Mouse (Mus musculus): Measurements from ENCODE around the gene Dlst.

Dlst gene

DNA sequence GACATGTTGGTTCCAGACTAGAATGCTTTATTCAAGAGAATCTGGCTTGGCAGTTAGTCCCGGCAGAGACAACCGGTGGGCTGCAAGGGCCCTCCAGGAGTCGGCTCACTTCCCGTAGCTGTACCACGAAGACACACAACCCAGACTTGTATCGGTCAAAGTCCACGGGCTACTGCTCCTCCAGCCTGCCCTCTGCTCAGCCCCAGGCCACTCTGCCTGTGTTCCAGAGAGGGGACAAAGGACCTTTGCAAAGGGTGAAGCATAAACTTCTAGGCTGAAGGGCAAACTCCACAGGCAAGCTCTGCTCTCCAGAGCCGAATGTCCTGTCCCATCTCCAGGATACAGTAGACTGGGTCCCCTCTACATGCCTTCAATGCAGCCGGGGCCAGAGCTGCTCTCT lies 56.0 kb downstream of the Dlst start:
- no peak overlapping the region for H3K4me3 ChIP-seq (replicated peaks; ENCODE audit: low read length)
- no peaks in the 10 kb centered on the region for H3K36me3 ChIP-seq (ENCODE audit: insufficient read depth, low read length)
- peaks cover 41% of the 10 kb centered on the region for H3K27me3 ChIP-seq (ENCODE audit: insufficient read depth, low read length)
- 0 out of 2 replicates have a peak, but pooled peaks cover 4% of the 10 kb centered on the region for H3K9me3 ChIP-seq (ENCODE audit: low read length)
- TF ChIP-seq POU5F1 (IDR thresholded peaks at IDR 0.05; ENCODE audit: borderline replicate concordance, low read length), result no peak
- TF ChIP-seq NANOG (IDR thresholded peaks at IDR 0.05; ENCODE audit: borderline replicate concordance, low read length), result no peak
- no peak for TF ChIP-seq CTCF (conservative IDR thresholded peaks at IDR 0.05; ENCODE audit: low read length)
- peaks cover 25% of the 10 kb centered on the region for H3K4me1 ChIP-seq (replicated peaks; ENCODE audit: low read depth, low read length)

DNA sequence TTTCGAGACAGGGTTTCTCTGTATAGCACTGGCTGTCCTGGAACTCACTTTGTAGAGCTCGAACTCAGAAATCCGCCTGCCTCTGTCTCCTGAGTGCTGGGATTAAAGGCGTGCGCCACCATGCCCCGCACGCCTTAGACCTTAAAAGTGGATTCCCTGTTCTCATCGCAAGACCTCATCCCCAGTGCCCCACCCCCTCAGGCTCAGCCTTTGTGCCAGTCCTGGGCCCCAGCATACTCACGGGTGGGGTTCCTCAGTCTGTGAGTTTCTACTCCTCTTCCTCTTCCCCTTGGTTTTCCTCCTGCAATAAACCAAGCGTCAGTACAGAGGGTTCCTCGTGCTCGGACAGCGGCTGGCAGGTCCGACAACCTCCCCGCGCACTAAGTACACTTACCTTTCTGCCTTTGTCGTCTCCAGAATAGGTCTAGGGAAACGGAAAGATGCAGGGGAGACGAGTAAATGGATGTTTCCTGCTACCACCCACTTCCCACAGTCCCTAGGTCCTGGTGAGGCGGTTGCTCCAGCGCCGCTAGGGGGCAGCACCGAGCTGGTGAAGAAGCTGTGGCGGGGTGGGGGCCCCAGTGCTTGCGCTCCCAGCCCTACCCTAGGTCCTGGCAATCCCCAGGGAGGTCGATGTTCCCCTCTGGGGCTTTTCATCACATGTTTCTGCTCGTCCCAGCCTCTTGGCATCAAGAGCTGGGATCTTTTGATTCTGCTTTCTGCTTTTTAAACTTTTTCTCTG lies 58.7 kb downstream of the Dlst start:
- Histone ChIP-seq H3K4me1 (replicated peaks; ENCODE audit: low read depth, low read length) (peaks cover 25% of the 10 kb centered on the region), H3K27me3 (ENCODE audit: insufficient read depth, low read length) (peaks cover 53% of the 10 kb centered on the region), H3K4me3 (replicated peaks; ENCODE audit: low read length) (peak overlapping the region; percentile 71), H3K9me3 (ENCODE audit: low read length) (0 out of 2 replicates have a peak, but pooled peaks cover 4% of the 10 kb centered on the region), H3K36me3 (ENCODE audit: insufficient read depth, low read length) (no peaks in the 10 kb centered on the region)
- peak; percentile 84 for TF ChIP-seq CTCF (conservative IDR thresholded peaks at IDR 0.05; ENCODE audit: low read length)
- no peak for TF ChIP-seq POU5F1 (IDR thresholded peaks at IDR 0.05; ENCODE audit: borderline replicate concordance, low read length)
- no peak for TF ChIP-seq NANOG (IDR thresholded peaks at IDR 0.05; ENCODE audit: borderline replicate concordance, low read length)

DNA sequence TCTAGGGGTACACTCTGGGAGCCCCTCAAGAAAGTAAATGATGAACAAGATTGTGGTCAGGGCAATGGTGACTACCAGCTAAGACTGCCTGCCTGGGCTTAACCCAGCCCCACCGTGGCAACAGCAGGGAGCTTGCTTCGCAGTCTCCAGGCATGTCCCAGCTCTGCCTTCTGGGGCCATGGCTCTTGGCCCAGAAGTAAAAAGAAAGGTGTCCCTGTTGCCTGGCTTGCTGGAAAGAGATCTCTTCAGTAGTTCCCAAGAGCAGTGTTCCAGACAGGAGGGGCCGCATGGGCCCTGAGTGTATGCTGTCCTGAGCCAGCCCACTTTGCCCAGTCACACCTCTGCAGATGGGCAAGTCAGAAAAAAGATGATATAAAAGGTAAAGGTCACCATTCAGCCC lies 59.2 kb downstream of the Dlst start:
- peaks cover 25% of the 10 kb centered on the region for H3K4me1 ChIP-seq (replicated peaks; ENCODE audit: low read depth, low read length)
- 0 out of 2 replicates have a peak, but pooled peaks cover 4% of the 10 kb centered on the region for H3K9me3 ChIP-seq (ENCODE audit: low read length)
- TF ChIP-seq CTCF (conservative IDR thresholded peaks at IDR 0.05; ENCODE audit: low read length) (no peak), NANOG (IDR thresholded peaks at IDR 0.05; ENCODE audit: borderline replicate concordance, low read length) (no peak), POU5F1 (IDR thresholded peaks at IDR 0.05; ENCODE audit: borderline replicate concordance, low read length) (no peak)
- H3K27me3 ChIP-seq (ENCODE audit: insufficient read depth, low read length), result peaks cover 59% of the 10 kb centered on the region
- no peaks in the 10 kb centered on the region for H3K36me3 ChIP-seq (ENCODE audit: insufficient read depth, low read length)
- H3K4me3 ChIP-seq (replicated peaks; ENCODE audit: low read length), result peak overlapping the region; percentile 71; the same call in 1 of the 2 replicates

DNA sequence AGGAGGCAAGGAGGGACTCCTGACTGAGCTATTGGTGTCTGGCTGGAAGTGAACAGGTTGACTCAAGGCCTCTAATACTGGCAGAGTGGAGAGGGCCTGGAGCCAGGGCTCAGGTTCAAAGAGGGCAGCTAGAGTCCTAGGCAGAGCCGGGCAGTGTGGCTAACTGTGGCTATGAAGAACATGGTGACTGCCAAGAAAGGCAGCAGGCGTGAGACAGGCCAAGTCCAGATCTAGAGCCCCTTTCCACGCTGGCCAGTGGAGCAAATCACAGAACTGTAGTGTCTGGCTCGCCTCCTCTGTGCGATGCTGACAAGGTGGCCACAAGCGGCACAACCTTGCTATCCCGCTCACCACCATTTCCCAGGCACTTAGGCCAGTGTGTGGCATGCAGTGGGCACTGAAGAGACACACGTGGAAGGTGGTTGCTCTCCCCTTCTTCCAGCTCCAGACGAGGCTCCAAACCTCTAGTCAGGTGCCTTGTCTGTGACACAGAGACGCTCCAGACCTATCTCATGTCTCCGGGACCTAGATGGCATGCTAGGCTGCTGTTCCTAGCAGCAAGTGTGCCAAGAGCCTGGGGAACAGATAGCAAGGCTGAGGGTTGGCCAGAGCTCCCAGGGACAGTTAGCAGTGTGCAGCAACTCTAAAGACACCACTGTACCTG lies 59.8 kb downstream of the Dlst start:
- peaks cover 64% of the 10 kb centered on the region for H3K27me3 ChIP-seq (ENCODE audit: insufficient read depth, low read length)
- H3K4me3 ChIP-seq (replicated peaks; ENCODE audit: low read length), result no peak overlapping the region
- H3K4me1 ChIP-seq (replicated peaks; ENCODE audit: low read depth, low read length), result peaks cover 25% of the 10 kb centered on the region
- no peaks in the 10 kb centered on the region for H3K36me3 ChIP-seq (ENCODE audit: insufficient read depth, low read length)
- TF ChIP-seq NANOG (IDR thresholded peaks at IDR 0.05; ENCODE audit: borderline replicate concordance, low read length) (no peak), POU5F1 (IDR thresholded peaks at IDR 0.05; ENCODE audit: borderline replicate concordance, low read length) (no peak), CTCF (conservative IDR thresholded peaks at IDR 0.05; ENCODE audit: low read length) (no peak)
- H3K9me3 ChIP-seq (ENCODE audit: low read length), result 0 out of 2 replicates have a peak, but pooled peaks cover 4% of the 10 kb centered on the region

DNA sequence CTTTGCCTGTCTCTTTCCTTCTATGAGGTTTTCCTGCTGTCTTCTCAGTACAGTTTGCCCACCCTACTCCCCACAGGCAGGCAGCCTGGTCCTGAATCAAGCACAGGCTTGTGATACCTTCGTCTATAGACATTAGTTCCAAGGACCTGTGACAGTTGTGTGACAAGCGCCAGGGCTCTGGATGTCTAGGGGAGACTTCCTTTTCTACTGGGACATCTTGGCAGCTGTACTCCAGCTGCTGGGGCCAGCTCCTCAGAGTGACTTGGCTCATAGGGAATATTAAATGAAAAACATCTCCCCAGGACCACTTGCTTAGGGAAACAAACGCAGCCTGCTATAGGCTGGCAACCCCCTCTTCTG lies 60.3 kb downstream of the Dlst start:
- H3K4me1 ChIP-seq (replicated peaks; ENCODE audit: low read depth, low read length), result peaks cover 30% of the 10 kb centered on the region
- no peak overlapping the region for H3K4me3 ChIP-seq (replicated peaks; ENCODE audit: low read length)
- 0 out of 2 replicates have a peak, but pooled peaks cover 4% of the 10 kb centered on the region for H3K9me3 ChIP-seq (ENCODE audit: low read length)
- H3K27me3 ChIP-seq (ENCODE audit: insufficient read depth, low read length), result peaks cover 70% of the 10 kb centered on the region
- no peaks in the 10 kb centered on the region for H3K36me3 ChIP-seq (ENCODE audit: insufficient read depth, low read length)
- TF ChIP-seq POU5F1 (IDR thresholded peaks at IDR 0.05; ENCODE audit: borderline replicate concordance, low read length), result no peak
- no peak for TF ChIP-seq CTCF (conservative IDR thresholded peaks at IDR 0.05; ENCODE audit: low read length)
- TF ChIP-seq NANOG (IDR thresholded peaks at IDR 0.05; ENCODE audit: borderline replicate concordance, low read length), result no peak

DNA sequence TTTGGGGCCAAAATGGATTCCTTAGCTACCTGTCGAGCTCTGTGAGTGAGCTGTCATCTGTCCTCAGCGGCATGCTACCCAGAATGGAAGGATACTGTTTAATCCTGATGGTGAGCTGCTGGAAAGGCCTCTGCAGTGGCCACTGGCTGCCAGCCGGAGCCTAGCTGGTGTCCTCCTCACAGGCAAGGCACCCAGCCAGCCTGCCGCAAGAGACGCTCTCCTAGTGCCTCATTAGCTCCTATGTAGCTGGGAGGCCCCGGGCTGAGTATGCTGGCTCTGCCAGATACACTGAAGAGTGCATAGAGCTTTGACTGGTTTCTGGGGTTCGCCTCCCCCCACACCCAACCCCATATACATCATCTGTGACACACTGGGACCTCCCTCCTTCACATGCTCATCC lies 63.4 kb downstream of the Dlst start:
- Histone ChIP-seq H3K4me1 (replicated peaks; ENCODE audit: low read depth, low read length) (peaks cover 43% of the 10 kb centered on the region), H3K36me3 (ENCODE audit: insufficient read depth, low read length) (no peaks in the 10 kb centered on the region), H3K4me3 (replicated peaks; ENCODE audit: low read length) (no peak overlapping the region), H3K27me3 (ENCODE audit: insufficient read depth, low read length) (peaks cover 85% of the 10 kb centered on the region), H3K9me3 (ENCODE audit: low read length) (0 out of 2 replicates have a peak, but pooled peaks cover 4% of the 10 kb centered on the region)
- TF ChIP-seq POU5F1 (IDR thresholded peaks at IDR 0.05; ENCODE audit: borderline replicate concordance, low read length) (no peak), CTCF (conservative IDR thresholded peaks at IDR 0.05; ENCODE audit: low read length) (no peak), NANOG (IDR thresholded peaks at IDR 0.05; ENCODE audit: borderline replicate concordance, low read length) (no peak)

DNA sequence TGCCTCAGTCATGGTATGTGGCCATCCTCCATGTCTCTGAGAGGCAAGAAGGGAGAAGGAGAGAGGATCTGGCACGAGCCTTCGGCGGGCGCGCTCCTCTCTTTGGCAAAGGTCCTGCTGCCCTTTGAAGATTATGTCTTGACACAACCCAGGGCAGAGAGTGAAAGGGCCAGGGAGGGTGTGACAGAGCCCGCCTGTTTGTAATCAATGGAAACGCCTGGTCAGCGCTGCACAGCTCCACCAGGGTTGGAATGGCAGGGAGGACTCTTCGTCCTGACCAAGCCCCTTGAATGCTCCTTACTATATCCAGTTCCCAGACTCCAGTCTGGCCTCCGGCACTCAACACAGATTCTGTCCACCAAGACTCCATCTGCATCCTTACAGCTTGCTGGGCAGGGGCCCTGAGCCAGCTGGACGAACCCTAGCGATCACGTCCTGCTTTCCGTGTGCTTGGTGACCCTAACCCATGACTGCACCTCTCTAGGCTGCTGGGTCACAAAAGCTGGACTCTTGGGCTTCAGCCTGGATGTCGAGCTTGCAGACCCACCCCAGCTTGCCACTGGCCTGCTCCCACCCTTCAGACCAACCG lies 64.5 kb downstream of the Dlst start:
- TF ChIP-seq POU5F1 (IDR thresholded peaks at IDR 0.05; ENCODE audit: borderline replicate concordance, low read length), result no peak
- no peak for TF ChIP-seq NANOG (IDR thresholded peaks at IDR 0.05; ENCODE audit: borderline replicate concordance, low read length)
- no peak for TF ChIP-seq CTCF (conservative IDR thresholded peaks at IDR 0.05; ENCODE audit: low read length)
- H3K4me3 ChIP-seq (replicated peaks; ENCODE audit: low read length), result peak overlapping the region; percentile 39; the same call in 1 of the 2 replicates
- H3K36me3 ChIP-seq (ENCODE audit: insufficient read depth, low read length), result no peaks in the 10 kb centered on the region
- peaks cover 33% of the 10 kb centered on the region for H3K4me1 ChIP-seq (replicated peaks; ENCODE audit: low read depth, low read length)
- no peaks in the 10 kb centered on the region for H3K9me3 ChIP-seq (ENCODE audit: low read length)
- H3K27me3 ChIP-seq (ENCODE audit: insufficient read depth, low read length), result peaks cover 88% of the 10 kb centered on the region
